Mouse (Mus musculus) left cerebral cortex, adult 9 months (tissue): ENCODE results near the gene Ssr2.

Source experiments
- DNase-seq, 2 experiments: peaks; one replicate each; pipeline ENCODE4 v3.0.0; 2022; ENCODE audit warnings: low spot score in 2 of 2

Ssr2 gene

GRCm38 (mm10) chr3:88623346-88624135, 47.9 kb downstream of the Ssr2 start:
- DNase-seq, result peak in 1 of 2 experiments; percentile 59

GRCm38 (mm10) chr3:88624324-88624723, 48.6 kb downstream of the Ssr2 start:
- DNase-seq, result no peak

GRCm38 (mm10) chr3:88624951-88625350, 49.3 kb downstream of the Ssr2 start:
- DNase-seq, result no peak

GRCm38 (mm10) chr3:88625531-88625930, 49.9 kb downstream of the Ssr2 start:
- no peak for DNase-seq

- DNase-seq, result peak in 1 of 2 experiments; percentile 51
Observed at GRCm38 (mm10) chr3:88626316-88626715, 50.6 kb downstream of the Ssr2 start.

- DNase-seq, result no peak
Observed at GRCm38 (mm10) chr3:88627114-88627513, 51.4 kb downstream of the Ssr2 start.

- DNase-seq, result no peak
Observed at GRCm38 (mm10) chr3:88627535-88627934, 51.9 kb downstream of the Ssr2 start.

GRCm38 (mm10) chr3:88628766-88629165, 53.1 kb downstream of the Ssr2 start:
- DNase-seq, result no peak

- DNase-seq, result peak; percentile 88 to 89
Observed at GRCm38 (mm10) chr3:88629244-88629643, 53.6 kb downstream of the Ssr2 start.

- no peak for DNase-seq
Observed at GRCm38 (mm10) chr3:88630018-88630417, 54.3 kb downstream of the Ssr2 start.

GRCm38 (mm10) chr3:88630849-88631341, 55.2 kb downstream of the Ssr2 start:
- DNase-seq, result peak in 1 of 2 experiments; percentile 73

GRCm38 (mm10) chr3:88631921-88632587, 56.4 kb downstream of the Ssr2 start:
- no peak for DNase-seq

GRCm38 (mm10) chr3:88633056-88633455, 57.4 kb downstream of the Ssr2 start:
- no peak for DNase-seq

- DNase-seq, result no peak
Observed at GRCm38 (mm10) chr3:88635506-88636275, 60.0 kb downstream of the Ssr2 start.

GRCm38 (mm10) chr3:88636555-88636986, 60.9 kb downstream of the Ssr2 start:
- no peak for DNase-seq

- DNase-seq, result no peak
Observed at GRCm38 (mm10) chr3:88637134-88637533, 61.5 kb downstream of the Ssr2 start.
